Mouse (Mus musculus): ENCODE data around the gene Cmtm3. TPM values are rescaled to one million over a fixed set of nuclear protein-coding genes. Genes with fewer than 3 reads are reported as not detected.

Cmtm3 gene
- polyA plus RNA-seq, 2 experiments, result 176 to 240 TPM

GRCm38 (mm10) chr8:104343957-104344356 is 4.7 kb downstream of the Cmtm3 start:
- DNase-seq (ENCODE audit: low spot score), result peak; percentile 81
- ATAC-seq (ENCODE audit: low FRiP score, low read depth), result peak; percentile 19; the same call in 1 of the 2 replicates
- no peak overlapping the region for H3K4me2 ChIP-seq (replicated peaks; ENCODE audit: low read depth, low read length, severe bottlenecking)
- WGBS, result 16% methylated on average over 7 of the region's 7 CpGs
- H3K27me3 ChIP-seq (ENCODE audit: control insufficient read depth, insufficient read depth, low read length), result no peaks in the 10 kb centered on the region
- H3K27ac ChIP-seq (replicated peaks; ENCODE audit: low read depth, low read length), result no peak overlapping the region
- H3K36me3 ChIP-seq (ENCODE audit: control insufficient read depth, insufficient read depth, low read length), result peaks cover 38% of the 10 kb centered on the region
- no peak for TF ChIP-seq POLR2A (IDR thresholded peaks at IDR 0.05; ENCODE audit: borderline replicate concordance, extremely low read depth, insufficient read depth, insufficient read length)
- peaks cover 5% of the 10 kb centered on the region for H3K4me1 ChIP-seq (ENCODE audit: control insufficient read depth, insufficient read depth, low read length)
- H3K4me3 ChIP-seq (replicated peaks; ENCODE audit: low read length), result no peak overlapping the region
- no peaks in the 10 kb centered on the region for H3K9me3 ChIP-seq (ENCODE audit: control insufficient read depth, low read length)
- H3K9ac ChIP-seq (ENCODE audit: low read depth, low read length, severe bottlenecking), result no peak overlapping the region

- Histone ChIP-seq H3K4me2 (replicated peaks; ENCODE audit: low read depth, low read length, severe bottlenecking) (no peak overlapping the region), H3K4me1 (ENCODE audit: control insufficient read depth, insufficient read depth, low read length) (peaks cover 5% of the 10 kb centered on the region), H3K4me3 (replicated peaks; ENCODE audit: low read length) (no peak overlapping the region), H3K9me3 (ENCODE audit: control insufficient read depth, low read length) (no peaks in the 10 kb centered on the region), H3K27me3 (ENCODE audit: control insufficient read depth, insufficient read depth, low read length) (no peaks in the 10 kb centered on the region), H3K9ac (ENCODE audit: low read depth, low read length, severe bottlenecking) (no peak overlapping the region), H3K36me3 (ENCODE audit: control insufficient read depth, insufficient read depth, low read length) (peaks cover 38% of the 10 kb centered on the region), H3K27ac (replicated peaks; ENCODE audit: low read depth, low read length) (no peak overlapping the region)
- TF ChIP-seq POLR2A (IDR thresholded peaks at IDR 0.05; ENCODE audit: borderline replicate concordance, extremely low read depth, insufficient read depth, insufficient read length), result no peak
- DNase-seq (ENCODE audit: low spot score), result no peak
- 91% methylated on average over 5 of the region's 5 CpGs for WGBS
- no peak for ATAC-seq (ENCODE audit: low FRiP score, low read depth)
Measured at GRCm38 (mm10) chr8:104344622-104345021, 5.4 kb downstream of the Cmtm3 start.

- no peak for ATAC-seq (ENCODE audit: low FRiP score, low read depth)
- Histone ChIP-seq H3K27ac (replicated peaks; ENCODE audit: low read depth, low read length) (no peak overlapping the region), H3K27me3 (ENCODE audit: control insufficient read depth, insufficient read depth, low read length) (no peaks in the 10 kb centered on the region), H3K9me3 (ENCODE audit: control insufficient read depth, low read length) (no peaks in the 10 kb centered on the region), H3K4me3 (replicated peaks; ENCODE audit: low read length) (no peak overlapping the region), H3K9ac (ENCODE audit: low read depth, low read length, severe bottlenecking) (no peak overlapping the region), H3K36me3 (ENCODE audit: control insufficient read depth, insufficient read depth, low read length) (peaks cover 45% of the 10 kb centered on the region), H3K4me2 (replicated peaks; ENCODE audit: low read depth, low read length, severe bottlenecking) (no peak overlapping the region), H3K4me1 (ENCODE audit: control insufficient read depth, insufficient read depth, low read length) (peaks cover 3% of the 10 kb centered on the region)
- no peak for DNase-seq (ENCODE audit: low spot score)
- WGBS, result 55% methylated on average over 12 of the region's 12 CpGs
- no peak for TF ChIP-seq POLR2A (IDR thresholded peaks at IDR 0.05; ENCODE audit: borderline replicate concordance, extremely low read depth, insufficient read depth, insufficient read length)
Measured at GRCm38 (mm10) chr8:104346706-104347105, 7.5 kb downstream of the Cmtm3 start.

- ATAC-seq (ENCODE audit: low FRiP score, low read depth) (no peak), DNase-seq (ENCODE audit: low spot score) (no peak)
- no peak for TF ChIP-seq POLR2A (IDR thresholded peaks at IDR 0.05; ENCODE audit: borderline replicate concordance, extremely low read depth, insufficient read depth, insufficient read length)
- no peak overlapping the region for H3K4me2 ChIP-seq (replicated peaks; ENCODE audit: low read depth, low read length, severe bottlenecking)
- H3K27ac ChIP-seq (replicated peaks; ENCODE audit: low read depth, low read length), result no peak overlapping the region
- no peak overlapping the region for H3K4me3 ChIP-seq (replicated peaks; ENCODE audit: low read length)
- H3K9me3 ChIP-seq (ENCODE audit: control insufficient read depth, low read length), result no peaks in the 10 kb centered on the region
- no peaks in the 10 kb centered on the region for H3K27me3 ChIP-seq (ENCODE audit: control insufficient read depth, insufficient read depth, low read length)
- 87% methylated on average over 5 of the region's 5 CpGs for WGBS
- no peaks in the 10 kb centered on the region for H3K4me1 ChIP-seq (ENCODE audit: control insufficient read depth, insufficient read depth, low read length)
- H3K9ac ChIP-seq (ENCODE audit: low read depth, low read length, severe bottlenecking), result no peak overlapping the region
- H3K36me3 ChIP-seq (ENCODE audit: control insufficient read depth, insufficient read depth, low read length), result peaks cover 52% of the 10 kb centered on the region
Measured at GRCm38 (mm10) chr8:104348971-104349370, 9.8 kb downstream of the Cmtm3 start.

- Histone ChIP-seq H3K4me3 (replicated peaks; ENCODE audit: low read length) (no peak overlapping the region), H3K9ac (ENCODE audit: low read depth, low read length, severe bottlenecking) (no peak overlapping the region), H3K36me3 (ENCODE audit: control insufficient read depth, insufficient read depth, low read length) (peaks cover 54% of the 10 kb centered on the region), H3K27ac (replicated peaks; ENCODE audit: low read depth, low read length) (no peak overlapping the region), H3K4me2 (replicated peaks; ENCODE audit: low read depth, low read length, severe bottlenecking) (no peak overlapping the region), H3K9me3 (ENCODE audit: control insufficient read depth, low read length) (no peaks in the 10 kb centered on the region), H3K27me3 (ENCODE audit: control insufficient read depth, insufficient read depth, low read length) (no peaks in the 10 kb centered on the region), H3K4me1 (ENCODE audit: control insufficient read depth, insufficient read depth, low read length) (no peaks in the 10 kb centered on the region)
- no peak for ATAC-seq (ENCODE audit: low FRiP score, low read depth)
- no peak for DNase-seq (ENCODE audit: low spot score)
- 86% methylated on average over 13 of the region's 13 CpGs for WGBS
- no peak for TF ChIP-seq POLR2A (IDR thresholded peaks at IDR 0.05; ENCODE audit: borderline replicate concordance, extremely low read depth, insufficient read depth, insufficient read length)
Measured at GRCm38 (mm10) chr8:104350047-104350446, 10.8 kb downstream of the Cmtm3 start.

- no peak overlapping the region for H3K4me2 ChIP-seq (replicated peaks; ENCODE audit: low read depth, low read length, severe bottlenecking)
- TF ChIP-seq POLR2A (IDR thresholded peaks at IDR 0.05; ENCODE audit: borderline replicate concordance, extremely low read depth, insufficient read depth, insufficient read length), result no peak
- peaks cover 40% of the 10 kb centered on the region for H3K36me3 ChIP-seq (ENCODE audit: control insufficient read depth, insufficient read depth, low read length)
- H3K4me3 ChIP-seq (replicated peaks; ENCODE audit: low read length), result no peak overlapping the region
- DNase-seq (ENCODE audit: low spot score), result no peak
- H3K9me3 ChIP-seq (ENCODE audit: control insufficient read depth, low read length), result no peaks in the 10 kb centered on the region
- 74% methylated on average over 5 of the region's 5 CpGs for WGBS
- H3K9ac ChIP-seq (ENCODE audit: low read depth, low read length, severe bottlenecking), result no peak overlapping the region
- no peak overlapping the region for H3K27ac ChIP-seq (replicated peaks; ENCODE audit: low read depth, low read length)
- H3K4me1 ChIP-seq (ENCODE audit: control insufficient read depth, insufficient read depth, low read length), result no peaks in the 10 kb centered on the region
- no peaks in the 10 kb centered on the region for H3K27me3 ChIP-seq (ENCODE audit: control insufficient read depth, insufficient read depth, low read length)
- no peak for ATAC-seq (ENCODE audit: low FRiP score, low read depth)
Measured at GRCm38 (mm10) chr8:104353186-104353585, 14.0 kb downstream of the Cmtm3 start.

Measured in limb, embryonic 14.5 days (tissue).